Mouse (Mus musculus) heart, adult 2 months (tissue): Measurements from ENCODE around the gene Prickle2. TPM values are rescaled to one million over a fixed set of nuclear protein-coding genes. Genes with fewer than 3 reads are reported as not detected.

Experiments
- DNase-seq, 2 experiments: peaks; one replicate each; pipeline ENCODE4 v3.0.0; 2021
- H3K27ac ChIP-seq: fragments of 200-600 bp; 2 replicates; pipeline ENCODE4 v1.8.1; 2022
- H3K27me3 ChIP-seq: fragments of 200-500 bp; 2 replicates; pipeline ENCODE4 v1.6.1; 2012; ENCODE audit warnings: mild to moderate bottlenecking, low read length, inconsistent platforms, mixed read lengths; ENCODE audit not compliant: control insufficient read depth, insufficient read depth
- H3K36me3 ChIP-seq: fragments of 200-500 bp; 2 replicates; pipeline ENCODE4 v1.6.1; 2012; ENCODE audit warnings: low read length, inconsistent platforms; ENCODE audit not compliant: control insufficient read depth, insufficient read depth
- H3K4me1 ChIP-seq: fragments of 200-500 bp; 2 replicates; pipeline ENCODE4 v1.6.1; 2011; ENCODE audit warnings: low read length; ENCODE audit not compliant: control insufficient read depth, insufficient read depth
- H3K4me3 ChIP-seq: fragments of 200-600 bp; 2 replicates; pipeline ENCODE4 v1.8.1; 2022
- H3K79me2 ChIP-seq: fragments of 200-500 bp; replicated peaks from 2 replicates; pipeline ENCODE4 v1.6.1; 2012; ENCODE audit warnings: mild to moderate bottlenecking, inconsistent platforms, low read length, moderate library complexity, mixed read lengths; ENCODE audit not compliant: control insufficient read depth, insufficient read depth
- H3K9ac ChIP-seq: fragments of 200-500 bp; 2 replicates; pipeline ENCODE4 v1.6.1; 2012; ENCODE audit warnings: low read depth, mild to moderate bottlenecking, control low read depth, inconsistent platforms, low read length, mixed read lengths
- CTCF ChIP-seq: fragments of 200-600 bp; IDR thresholded peaks from 2 replicates; pipeline ENCODE4 v1.8.1; 2022; ENCODE audit warnings: antibody characterized with exemption, mild to moderate bottlenecking, moderate library complexity
- EP300 ChIP-seq: fragments of 200-500 bp; IDR thresholded peaks from 2 replicates; pipeline ENCODE4 v1.6.1; 2011; ENCODE audit warnings: low read depth, low read length, control low read depth; ENCODE audit not compliant: insufficient read depth
- POLR2A ChIP-seq: fragments of 200-500 bp; IDR thresholded peaks from 2 replicates; pipeline ENCODE4 v1.6.1; 2011; ENCODE audit warnings: mild to moderate bottlenecking, low read depth, low read length, control low read depth; ENCODE audit not compliant: insufficient read depth
- WGBS: fragments of 180-500 bp; shearing (Covaris S2); methylation state at CpG from one replicate; pipeline ENCODE4 v1.1.7; 2018; 5-methylcytosine and 5-hydroxymethylcytosine counted together
- intact Hi-C: fragments of 180-260 bp; cut with DNase I; formaldehyde crosslinking; loops from one replicate; pipeline ENCODE4 v1.15.1; 2025
- polyA plus RNA-seq: library from polyadenylated mRNA; depleted of rRNA; stranded (reverse); fragments of >200 nt; gene quantifications from 2 replicates; pipeline ENCODE4 v1.2.3, GENCODE M21; 2012
- total RNA-seq, 2 experiments: library from RNA; stranded (reverse); gene quantifications; 2 replicates each; pipeline ENCODE4 v1.2.3; 2021

Prickle2 gene
- total and polyA plus RNA-seq, 3 experiments = 2.3 to 6.1 (median 4.9) TPM

- Histone ChIP-seq H3K36me3 (no peaks in the 10 kb centered on the region), H3K4me1 (peaks cover 3% of the 10 kb centered on the region; the same call in 1 of the 2 replicates), H3K9ac (peak overlapping the region; percentile 54), H3K79me2 (no peaks in the 10 kb centered on the region), H3K4me3 (peak overlapping the region; percentile 11; the same call in 1 of the 2 replicates), H3K27me3 (no peaks in the 10 kb centered on the region), H3K27ac (peak overlapping the region; percentile 61)
- intact Hi-C loops = loop anchor here (5.0 kb wide), 1 partner anchor 51 kb away; no protein-coding TSS in a partner anchor
- no peak for DNase-seq
- 30% methylated on average over 8 of the region's 8 CpGs for WGBS
- TF ChIP-seq CTCF (no peak), POLR2A (no peak), EP300 (no peak)
Measured at GRCm38 (mm10) chr6:92533306-92534063, 172.5 kb downstream of the Prickle2 start.

GRCm38 (mm10) chr6:92532896-92533295 is 173.1 kb downstream of the Prickle2 start:
- Histone ChIP-seq H3K4me3 (peak overlapping the region; percentile 11; the same call in 1 of the 2 replicates), H3K4me1 (peaks cover 3% of the 10 kb centered on the region; the same call in 1 of the 2 replicates), H3K27ac (peak overlapping the region; percentile 52), H3K27me3 (no peaks in the 10 kb centered on the region), H3K79me2 (no peaks in the 10 kb centered on the region), H3K36me3 (no peaks in the 10 kb centered on the region), H3K9ac (no peak overlapping the region)
- intact Hi-C loops = loop anchor here (5.0 kb wide), 1 partner anchor 51 kb away; no protein-coding TSS in a partner anchor
- no peak for DNase-seq
- 23% methylated on average over 3 of the region's 3 CpGs for WGBS
- TF ChIP-seq CTCF (no peak), POLR2A (no peak), EP300 (no peak)

- H3K79me2 ChIP-seq = no peaks in the 10 kb centered on the region
- no peaks in the 10 kb centered on the region for H3K27me3 ChIP-seq
- H3K9ac ChIP-seq = no peak overlapping the region
- H3K4me3 ChIP-seq = no peak overlapping the region
- no peaks in the 10 kb centered on the region for H3K36me3 ChIP-seq
- TF ChIP-seq EP300 = no peak
- TF ChIP-seq CTCF = no peak
- no peak for TF ChIP-seq POLR2A
- no peak for DNase-seq
- no peak overlapping the region for H3K27ac ChIP-seq
- peaks cover 3% of the 10 kb centered on the region; the same call in 1 of the 2 replicates for H3K4me1 ChIP-seq
- WGBS = 43% methylated on average over 6 of the region's 6 CpGs
- intact Hi-C loops = loop anchor here (5.0 kb wide), 1 partner anchor 50 kb away; no protein-coding TSS in a partner anchor
Measured at GRCm38 (mm10) chr6:92532331-92532730, 173.6 kb downstream of the Prickle2 start.

- no peak for DNase-seq
Measured at GRCm38 (mm10) chr6:92526212-92526611, 179.7 kb downstream of the Prickle2 start.

GRCm38 (mm10) chr6:92525646-92526045 is 180.3 kb downstream of the Prickle2 start:
- Histone ChIP-seq H3K79me2 (no peaks in the 10 kb centered on the region), H3K36me3 (no peaks in the 10 kb centered on the region; the same call in 1 of the 2 replicates), H3K9ac (no peak overlapping the region), H3K27me3 (no peaks in the 10 kb centered on the region), H3K4me3 (no peak overlapping the region), H3K27ac (no peak overlapping the region), H3K4me1 (no peaks in the 10 kb centered on the region)
- no peak for DNase-seq
- TF ChIP-seq CTCF (no peak), EP300 (no peak), POLR2A (no peak)
- 89% methylated on average over 2 of the region's 2 CpGs for WGBS
- intact Hi-C loops = no loop called here

More at GRCm38 (mm10) chr6:92526212-92526611, 179.7 kb downstream of the Prickle2 start:
- no peak overlapping the region for H3K27ac ChIP-seq
- no peak overlapping the region for H3K4me3 ChIP-seq
- no peaks in the 10 kb centered on the region for H3K27me3 ChIP-seq
- no peaks in the 10 kb centered on the region; the same call in 1 of the 2 replicates for H3K36me3 ChIP-seq
- H3K9ac ChIP-seq = no peak overlapping the region
- H3K4me1 ChIP-seq = no peaks in the 10 kb centered on the region
- intact Hi-C loops = no loop called here
- WGBS = 79% methylated on average over 3 of the region's 3 CpGs
- H3K79me2 ChIP-seq = no peaks in the 10 kb centered on the region
- TF ChIP-seq POLR2A = no peak
- no peak for TF ChIP-seq CTCF
- no peak for TF ChIP-seq EP300

- Histone ChIP-seq H3K9ac (no peak overlapping the region), H3K79me2 (no peaks in the 10 kb centered on the region), H3K4me1 (peaks cover 6% of the 10 kb centered on the region), H3K27me3 (no peaks in the 10 kb centered on the region), H3K27ac (no peak overlapping the region), H3K36me3 (no peaks in the 10 kb centered on the region; the same call in 1 of the 2 replicates), H3K4me3 (no peak overlapping the region)
- WGBS = 53% methylated on average over 7 of the region's 7 CpGs
- peak; percentile 46 to 62 for DNase-seq
- intact Hi-C loops = no loop called here
- TF ChIP-seq EP300 (no peak), CTCF (no peak), POLR2A (no peak)
Measured at GRCm38 (mm10) chr6:92521526-92522075, 184.4 kb downstream of the Prickle2 start.
